Mouse (Mus musculus): ENCODE data around the gene Bicdl1.

Bicdl1 gene

GRCm38 (mm10) chr5:115730314-115730713 is 1.1 kb downstream of the Bicdl1 start:
- intact Hi-C loops (cut with DNase I) = no loop called here

- intact Hi-C loops (cut with DNase I) = no loop called here
These were observed 4.8 kb downstream of the Bicdl1 start for GRCm38 (mm10) chr5:115726581-115726980.

- intact Hi-C loops (cut with DNase I) = no loop called here
These were observed 5.4 kb downstream of the Bicdl1 start for GRCm38 (mm10) chr5:115726019-115726418.

GRCm38 (mm10) chr5:115724422-115724821 is 7.0 kb downstream of the Bicdl1 start:
- intact Hi-C loops (cut with DNase I) = no loop called here

- intact Hi-C loops (cut with DNase I) = no loop called here
These were observed 9.0 kb downstream of the Bicdl1 start for GRCm38 (mm10) chr5:115722188-115722959.

- intact Hi-C loops (cut with DNase I) = no loop called here
These were observed 10.7 kb downstream of the Bicdl1 start for GRCm38 (mm10) chr5:115720761-115721160.

GRCm38 (mm10) chr5:115717693-115718092 is 13.7 kb downstream of the Bicdl1 start:
- intact Hi-C loops (cut with DNase I) = no loop called here

GRCm38 (mm10) chr5:115717106-115717505 is 14.3 kb downstream of the Bicdl1 start:
- intact Hi-C loops (cut with DNase I) = no loop called here

- intact Hi-C loops (cut with DNase I) = no loop called here
These were observed 15.0 kb downstream of the Bicdl1 start for GRCm38 (mm10) chr5:115716426-115716825.

GRCm38 (mm10) chr5:115714761-115715160 is 16.7 kb downstream of the Bicdl1 start:
- intact Hi-C loops (cut with DNase I) = no loop called here

- intact Hi-C loops (cut with DNase I) = no loop called here
These were observed 18.9 kb downstream of the Bicdl1 start for GRCm38 (mm10) chr5:115712487-115712886.

GRCm38 (mm10) chr5:115711636-115712419 is 19.6 kb downstream of the Bicdl1 start:
- intact Hi-C loops (cut with DNase I) = no loop called here

- intact Hi-C loops (cut with DNase I) = no loop called here
These were observed 21.2 kb downstream of the Bicdl1 start for GRCm38 (mm10) chr5:115710171-115710570.

- intact Hi-C loops (cut with DNase I) = no loop called here
These were observed 22.5 kb downstream of the Bicdl1 start for GRCm38 (mm10) chr5:115708930-115709329.

GRCm38 (mm10) chr5:115701981-115702380 is 29.4 kb downstream of the Bicdl1 start:
- intact Hi-C loops (cut with DNase I) = no loop called here

- intact Hi-C loops (cut with DNase I) = no loop called here
These were observed 30.2 kb downstream of the Bicdl1 start for GRCm38 (mm10) chr5:115701215-115701614.

GRCm38 (mm10) chr5:115696811-115697210 is 34.6 kb downstream of the Bicdl1 start:
- intact Hi-C loops (cut with DNase I) = no loop called here

- intact Hi-C loops (cut with DNase I) = no loop called here
These were observed 36.1 kb downstream of the Bicdl1 start for GRCm38 (mm10) chr5:115695191-115695770.

GRCm38 (mm10) chr5:115693271-115693670 is 38.1 kb downstream of the Bicdl1 start:
- intact Hi-C loops (cut with DNase I) = no loop called here

- intact Hi-C loops (cut with DNase I) = no loop called here
These were observed 44.7 kb downstream of the Bicdl1 start for GRCm38 (mm10) chr5:115686716-115687115.

GRCm38 (mm10) chr5:115685126-115685525 is 46.3 kb downstream of the Bicdl1 start:
- intact Hi-C loops (cut with DNase I) = no loop called here

- intact Hi-C loops (cut with DNase I) = no loop called here
These were observed 59.6 kb downstream of the Bicdl1 start for GRCm38 (mm10) chr5:115671846-115672245.
